Mouse (Mus musculus) liver, adult 2 months (tissue): ENCODE data around the gene Kcnn3. TPM values are rescaled to one million over a fixed set of nuclear protein-coding genes. Genes with fewer than 3 reads are reported as not detected.

ENCODE experiments used
- DNase-seq: peaks from one replicate; pipeline ENCODE4 v3.0.0-alpha.2; 2011; ENCODE audit warnings: low read depth, low spot score; ENCODE audit errors: extremely low read depth
- H3K27ac ChIP-seq: fragments of 200-500 bp; replicated peaks from 2 replicates; pipeline ENCODE4 v1.5.1; 2012; ENCODE audit warnings: low read depth, mild to moderate bottlenecking, control low read depth, inconsistent platforms, low read length; ENCODE audit not compliant: insufficient read depth
- H3K27me3 ChIP-seq: fragments of 200-500 bp; 2 replicates; pipeline ENCODE4 v1.6.1; 2012; ENCODE audit warnings: mild to moderate bottlenecking, moderate library complexity, low read length, inconsistent platforms; ENCODE audit not compliant: control insufficient read depth, insufficient read depth
- H3K36me3 ChIP-seq: fragments of 200-500 bp; 2 replicates; pipeline ENCODE4 v1.6.1; 2012; ENCODE audit warnings: low read length, inconsistent platforms; ENCODE audit not compliant: control insufficient read depth, insufficient read depth
- H3K4me1 ChIP-seq: fragments of 200-500 bp; 2 replicates; pipeline ENCODE4 v1.6.1; 2011; ENCODE audit warnings: low read length; ENCODE audit not compliant: control insufficient read depth, insufficient read depth
- H3K4me3 ChIP-seq: fragments of 200-500 bp; 2 replicates; pipeline ENCODE4 v1.5.1; 2011; ENCODE audit warnings: low read depth, mild to moderate bottlenecking, control low read depth, low read length, moderate library complexity; ENCODE audit not compliant: insufficient read depth
- H3K79me2 ChIP-seq: fragments of 200-500 bp; 2 replicates; pipeline ENCODE4 v1.6.1; 2012; ENCODE audit warnings: inconsistent platforms, mild to moderate bottlenecking, low read length, moderate library complexity; ENCODE audit not compliant: control insufficient read depth, insufficient read depth
- H3K9ac ChIP-seq: fragments of 200-500 bp; 2 replicates; pipeline ENCODE4 v1.6.1; 2012; ENCODE audit warnings: low read depth, mild to moderate bottlenecking, control low read depth, inconsistent platforms, low read length
- CTCF ChIP-seq: fragments of 200-500 bp; IDR thresholded peaks from 2 replicates; pipeline ENCODE4 v1.5.1; 2011; ENCODE audit warnings: low read depth, low read length, control low read depth
- POLR2A ChIP-seq: fragments of 200-500 bp; IDR thresholded peaks from 2 replicates; pipeline ENCODE4 v1.6.1; 2011; ENCODE audit warnings: low read length, control low read depth; ENCODE audit not compliant: insufficient read depth; ENCODE audit errors: extremely low read depth
- WGBS: fragments of 180-500 bp; shearing (Covaris S2); methylation state at CpG from one replicate; pipeline ENCODE4 v1.1.7; 2018; 5-methylcytosine and 5-hydroxymethylcytosine counted together
- polyA plus RNA-seq: library from polyadenylated mRNA; depleted of rRNA; stranded (reverse); fragments of >200 nt; gene quantifications from 2 replicates; pipeline ENCODE4 v1.2.3, GENCODE M21; 2012
- total RNA-seq: library from RNA; depleted of rRNA; stranded (reverse); fragments of >200 nt; gene quantifications from 2 replicates; pipeline ENCODE4 v1.2.3, GENCODE M21; 2014

Kcnn3 gene
- total and polyA plus RNA-seq, 2 experiments = under 0.01 to 0.06 TPM

GRCm38 (mm10) chr3:89593524-89593923 lies 73.6 kb downstream of the Kcnn3 start:
- H3K36me3 ChIP-seq = no peaks in the 10 kb centered on the region
- H3K79me2 ChIP-seq = no peaks in the 10 kb centered on the region
- 76% methylated on average over 10 of the region's 10 CpGs for WGBS
- no peaks in the 10 kb centered on the region for H3K4me1 ChIP-seq
- H3K27me3 ChIP-seq = no peaks in the 10 kb centered on the region
- DNase-seq = no peak
- no peak overlapping the region for H3K27ac ChIP-seq
- no peak for TF ChIP-seq CTCF
- no peak for TF ChIP-seq POLR2A
- no peak overlapping the region for H3K4me3 ChIP-seq
- no peak overlapping the region for H3K9ac ChIP-seq

- Histone ChIP-seq H3K4me3 (no peak overlapping the region), H3K79me2 (no peaks in the 10 kb centered on the region), H3K9ac (no peak overlapping the region), H3K36me3 (no peaks in the 10 kb centered on the region), H3K27ac (no peak overlapping the region), H3K4me1 (no peaks in the 10 kb centered on the region), H3K27me3 (no peaks in the 10 kb centered on the region; the same call in 1 of the 2 replicates)
- no peak for TF ChIP-seq POLR2A
- TF ChIP-seq CTCF = no peak
- no peak for DNase-seq
- WGBS = 91% methylated on average over 7 of the region's 7 CpGs
These were observed 78.4 kb downstream of the Kcnn3 start for GRCm38 (mm10) chr3:89598361-89598760.

- no peak for DNase-seq
- H3K9ac ChIP-seq = no peak overlapping the region
- TF ChIP-seq CTCF (0 out of 2 replicates have a peak, but pooled peaks have one; percentile 9), POLR2A (no peak)
- no peaks in the 10 kb centered on the region for H3K4me1 ChIP-seq
- no peak overlapping the region for H3K27ac ChIP-seq
- H3K36me3 ChIP-seq = no peaks in the 10 kb centered on the region
- H3K4me3 ChIP-seq = no peak overlapping the region
- H3K27me3 ChIP-seq = no peaks in the 10 kb centered on the region; the same call in 1 of the 2 replicates
- H3K79me2 ChIP-seq = no peaks in the 10 kb centered on the region
- 98% methylated on average over 7 of the region's 7 CpGs for WGBS
These were observed 79.0 kb downstream of the Kcnn3 start for GRCm38 (mm10) chr3:89598967-89599366.

- no peaks in the 10 kb centered on the region for H3K79me2 ChIP-seq
- no peak overlapping the region for H3K27ac ChIP-seq
- H3K27me3 ChIP-seq = no peaks in the 10 kb centered on the region; the same call in 1 of the 2 replicates
- WGBS = 71% methylated on average over 7 of the region's 7 CpGs
- H3K9ac ChIP-seq = no peak overlapping the region
- no peak for DNase-seq
- no peak overlapping the region for H3K4me3 ChIP-seq
- TF ChIP-seq POLR2A = no peak
- H3K4me1 ChIP-seq = no peaks in the 10 kb centered on the region
- H3K36me3 ChIP-seq = no peaks in the 10 kb centered on the region
These were observed 81.1 kb downstream of the Kcnn3 start for GRCm38 (mm10) chr3:89601060-89601459.

GRCm38 (mm10) chr3:89603300-89603699 lies 83.3 kb downstream of the Kcnn3 start:
- 88% methylated on average over 5 of the region's 5 CpGs for WGBS

GRCm38 (mm10) chr3:89605235-89605634 lies 85.3 kb downstream of the Kcnn3 start:
- no peak for DNase-seq
- no peaks in the 10 kb centered on the region for H3K79me2 ChIP-seq
- H3K36me3 ChIP-seq = no peaks in the 10 kb centered on the region
- H3K4me1 ChIP-seq = no peaks in the 10 kb centered on the region
- no peak overlapping the region for H3K9ac ChIP-seq
- H3K27ac ChIP-seq = no peak overlapping the region
- H3K4me3 ChIP-seq = no peak overlapping the region
- H3K27me3 ChIP-seq = no peaks in the 10 kb centered on the region
- no peak for TF ChIP-seq POLR2A
- no peak for TF ChIP-seq CTCF
- 85% methylated on average over 5 of the region's 5 CpGs for WGBS

More at GRCm38 (mm10) chr3:89603300-89603699, 83.3 kb downstream of the Kcnn3 start:
- DNase-seq = no peak
- TF ChIP-seq POLR2A (no peak), CTCF (no peak)
- H3K9ac ChIP-seq = no peak overlapping the region
- H3K27ac ChIP-seq = no peak overlapping the region
- H3K4me3 ChIP-seq = no peak overlapping the region
- no peaks in the 10 kb centered on the region for H3K4me1 ChIP-seq
- H3K79me2 ChIP-seq = no peaks in the 10 kb centered on the region
- no peaks in the 10 kb centered on the region; the same call in 1 of the 2 replicates for H3K27me3 ChIP-seq
- no peaks in the 10 kb centered on the region for H3K36me3 ChIP-seq
